Mouse (Mus musculus): ENCODE measurements around the gene Ncoa5.
A peak's percentile ranks its signal among the peaks of the same experiment; 100 is the strongest.

Gene Ncoa5

DNA sequence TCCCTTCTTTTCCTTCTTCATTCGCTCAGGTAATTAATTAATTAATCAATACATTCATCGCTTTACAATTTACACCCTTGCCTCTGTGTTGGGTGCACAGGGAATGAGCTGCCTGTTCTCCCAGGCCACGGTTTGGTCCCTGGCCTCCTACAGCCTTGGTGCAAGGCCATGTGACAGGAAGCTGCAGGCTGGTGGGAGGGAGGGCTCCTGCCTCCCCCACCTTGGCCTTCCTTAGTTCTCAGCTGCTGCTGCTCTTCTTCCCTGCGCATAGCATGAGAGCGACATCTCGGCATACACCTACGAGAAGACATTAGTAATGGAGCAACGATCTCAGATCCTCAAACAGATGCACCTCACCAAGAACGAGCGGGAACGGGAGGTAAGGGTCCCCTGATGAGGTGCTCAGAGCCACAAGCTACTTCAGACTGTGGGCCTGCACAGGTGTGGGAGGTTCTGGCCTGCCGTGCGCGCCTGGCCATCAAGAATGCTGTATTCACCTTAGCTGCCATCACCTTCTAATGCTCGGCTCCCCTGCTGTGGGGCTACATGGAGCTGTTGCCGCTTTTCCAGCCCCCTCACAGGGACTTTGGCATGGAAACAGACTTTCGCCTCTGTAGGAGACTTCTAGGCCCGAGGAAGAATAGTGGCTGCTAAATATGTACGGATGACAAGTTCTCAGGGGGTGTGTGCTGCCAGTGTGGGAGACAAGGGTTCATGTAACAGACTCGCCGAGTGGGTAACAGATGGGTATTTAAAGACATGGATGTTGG lies 39.8 kb downstream of the Ncoa5 start:
- DNase-seq (ENCODE audit: low spot score in 2 of 2): no peak

DNA sequence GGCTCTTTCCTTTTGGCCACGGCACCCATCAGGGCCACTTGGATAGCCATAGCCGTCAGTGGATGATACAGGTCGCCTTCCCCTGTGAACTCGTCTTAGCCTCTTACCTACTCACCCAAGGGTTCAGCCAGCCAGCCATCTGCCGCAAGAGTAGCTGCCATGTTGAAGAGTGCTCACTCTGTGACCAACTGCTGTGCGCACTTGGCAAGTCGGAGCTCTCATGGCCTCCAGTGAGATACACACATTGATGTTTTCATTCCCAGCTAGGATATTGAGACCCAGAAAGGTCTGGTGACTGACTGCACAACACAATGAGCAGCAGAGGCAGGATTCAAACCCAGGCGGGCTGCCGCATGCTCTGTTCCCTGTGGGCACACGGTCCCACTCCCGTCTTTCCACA lies 40.5 kb downstream of the Ncoa5 start:
- DNase-seq (ENCODE audit: low spot score in 2 of 2): no peak

DNA sequence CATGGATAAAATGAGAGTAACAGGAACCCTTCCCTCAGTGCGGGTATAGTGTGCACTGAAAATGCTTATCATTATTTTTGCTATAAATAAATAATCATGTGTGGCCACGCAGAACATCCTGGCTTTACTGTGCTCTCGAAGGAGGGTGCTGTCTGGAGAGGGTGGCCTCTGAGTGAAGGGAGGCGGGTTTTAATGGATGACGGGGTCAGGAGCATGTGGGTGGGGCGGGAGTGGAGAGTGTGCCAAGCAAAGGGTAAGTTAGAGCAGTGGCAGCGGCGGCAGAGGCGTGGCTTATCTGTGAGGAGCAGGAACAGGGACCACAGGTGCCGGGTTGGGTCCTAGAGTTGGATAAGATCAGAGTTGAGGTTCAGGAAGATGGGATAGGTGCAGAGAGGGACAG lies 42.9 kb downstream of the Ncoa5 start:
- no peak for DNase-seq (ENCODE audit: low spot score in 2 of 2)

- no peak for DNase-seq (ENCODE audit: low spot score in 2 of 2)
Observed at GRCm38 (mm10) chr2:164991111-164991510, 43.6 kb downstream of the Ncoa5 start.

- no peak for DNase-seq (ENCODE audit: low spot score in 2 of 2)
Observed at GRCm38 (mm10) chr2:164988777-164989176, 45.9 kb downstream of the Ncoa5 start.

DNA sequence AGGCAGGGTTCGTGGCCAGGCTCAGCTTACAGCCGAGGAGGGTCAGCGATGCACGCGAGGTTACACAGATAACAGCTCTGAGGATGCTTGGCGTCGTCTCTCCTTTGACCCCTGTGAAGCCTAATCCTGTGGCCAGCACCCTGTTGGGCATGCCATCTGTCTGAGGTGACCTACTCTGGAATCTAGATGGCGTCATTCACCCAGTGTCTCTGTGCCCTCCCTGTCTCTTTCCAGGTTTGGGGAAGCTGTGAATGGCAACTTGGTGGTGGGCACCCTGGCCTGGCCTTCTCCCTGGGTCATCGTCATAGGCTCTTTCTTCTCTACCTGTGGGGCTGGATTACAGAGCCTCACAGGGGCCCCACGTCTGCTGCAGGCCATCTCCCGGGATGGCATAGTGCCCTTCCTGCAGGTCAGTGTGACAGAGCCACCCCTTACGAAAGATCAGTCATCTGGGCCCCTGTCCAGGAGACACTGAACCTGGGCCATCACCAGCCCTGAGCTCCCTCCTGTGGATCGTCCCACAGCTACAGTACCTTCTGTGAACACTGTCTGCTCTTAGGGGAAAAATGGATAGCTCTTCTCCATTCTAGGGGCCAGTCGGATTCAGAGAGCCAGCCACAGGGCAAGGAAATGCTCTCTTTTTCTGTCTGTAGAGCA lies 48.2 kb downstream of the Ncoa5 start:
- no peak for DNase-seq (ENCODE audit: low spot score in 2 of 2)

DNA sequence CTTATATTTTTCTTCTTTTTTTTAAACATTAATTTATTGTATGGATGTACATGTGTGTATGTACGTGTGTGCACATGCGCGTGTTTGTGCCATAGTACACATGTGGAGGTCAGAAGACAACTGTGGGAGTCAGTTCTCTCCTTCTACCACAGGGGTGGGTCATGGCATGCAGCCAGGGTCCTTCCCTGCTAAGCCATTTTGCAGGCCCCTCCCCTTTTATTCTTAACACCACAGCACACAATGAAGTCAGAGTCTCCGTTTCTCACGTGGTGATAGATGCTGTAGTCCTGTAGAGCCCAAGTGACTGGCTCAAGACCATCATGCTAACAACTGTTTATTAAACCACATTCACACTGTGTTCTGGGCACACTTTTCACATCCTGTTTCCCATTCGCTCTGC lies 48.7 kb downstream of the Ncoa5 start:
- no peak for DNase-seq (ENCODE audit: low spot score in 2 of 2)

DNA sequence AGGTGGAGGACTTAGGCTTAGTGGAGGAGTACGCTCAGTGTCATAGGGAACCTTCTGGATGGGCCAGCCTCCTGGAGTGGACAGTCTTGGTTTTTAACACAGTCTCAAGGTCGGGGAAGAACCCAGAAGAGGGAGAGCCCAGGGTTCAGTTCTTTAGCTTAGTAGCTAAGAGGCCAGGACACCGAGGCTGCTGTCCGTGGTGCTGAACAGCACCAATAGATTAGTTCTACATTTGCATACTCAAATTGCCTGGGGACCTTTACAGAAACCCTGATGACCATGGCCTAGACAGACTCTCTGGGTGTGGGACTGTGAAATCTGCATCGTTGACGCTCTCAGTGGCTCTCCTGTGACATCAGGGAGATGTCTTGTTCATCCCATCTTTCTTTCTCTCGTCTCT lies 54.9 kb downstream of the Ncoa5 start:
- DNase-seq (ENCODE audit: low spot score in 2 of 2): no peak

- no peak for DNase-seq (ENCODE audit: low spot score in 2 of 2)
Observed at GRCm38 (mm10) chr2:164975611-164976010, 59.1 kb downstream of the Ncoa5 start.

- no peak for DNase-seq (ENCODE audit: low spot score in 2 of 2)
Observed at GRCm38 (mm10) chr2:164972646-164973045, 62.0 kb downstream of the Ncoa5 start.

- peak in 1 of 2 experiments; percentile 63 for DNase-seq (ENCODE audit: low spot score in 2 of 2)
Observed at GRCm38 (mm10) chr2:164970631-164971196, 64.0 kb downstream of the Ncoa5 start.

- no peak for DNase-seq (ENCODE audit: low spot score in 2 of 2)
Observed at GRCm38 (mm10) chr2:164969348-164969781, 65.3 kb downstream of the Ncoa5 start.

DNA sequence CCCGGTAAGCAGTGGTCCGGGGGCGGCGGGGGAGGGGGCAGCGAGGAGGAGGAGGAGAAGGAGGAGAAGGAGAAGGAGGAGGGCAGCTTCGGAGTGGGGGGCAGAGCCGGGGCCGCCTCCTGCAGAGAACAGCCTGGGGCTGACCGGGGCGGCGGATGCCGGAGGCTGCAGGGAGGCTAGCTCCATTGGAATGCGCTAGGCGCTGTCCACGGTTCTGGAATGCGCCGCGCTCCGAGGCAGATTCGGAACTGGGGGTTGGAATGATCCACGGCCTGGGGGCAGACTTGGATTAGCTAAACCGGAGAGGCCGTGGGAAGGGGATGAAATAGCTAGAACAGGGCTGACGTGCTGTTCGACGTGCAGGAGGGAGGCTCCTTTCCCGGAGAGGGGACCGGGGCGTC lies 66.2 kb downstream of the Ncoa5 start:
- DNase-seq (ENCODE audit: low spot score in 2 of 2): peak in 1 of 2 experiments; percentile 55

DNA sequence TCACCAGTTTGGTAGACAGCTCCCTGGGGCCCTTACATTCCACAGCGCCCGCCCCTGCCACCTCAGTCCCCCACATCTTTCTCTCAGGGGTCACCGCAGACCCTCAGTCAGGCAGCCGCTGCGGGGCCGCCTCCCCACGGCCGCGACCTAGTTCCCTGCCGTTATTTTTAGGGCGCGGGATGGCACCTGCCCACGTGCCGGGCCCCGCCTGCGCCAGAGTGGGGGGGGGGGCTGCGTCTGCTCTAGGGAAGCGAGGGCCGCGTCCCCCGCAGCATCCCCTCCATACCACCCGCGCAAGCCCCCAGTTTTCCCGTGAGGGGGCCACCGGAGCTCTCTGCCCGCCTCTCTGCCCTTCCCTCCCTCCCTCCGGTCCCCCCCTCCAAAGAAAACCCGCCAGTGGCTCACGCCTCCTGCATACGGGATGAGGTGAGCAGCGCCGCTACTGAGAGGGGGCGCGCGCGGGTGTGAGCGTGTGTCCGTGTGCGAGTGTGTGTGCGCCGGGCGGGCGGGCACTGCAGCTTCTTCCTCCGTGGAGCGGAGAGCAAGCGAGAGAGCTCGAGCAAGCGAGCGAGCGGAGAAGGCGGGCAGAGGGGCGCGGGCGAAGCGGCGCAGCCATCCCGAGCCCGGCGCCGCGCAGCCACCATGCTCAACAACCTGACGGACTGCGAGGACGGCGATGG lies 66.8 kb downstream of the Ncoa5 start:
- DNase-seq (ENCODE audit: low spot score in 2 of 2): peak in 1 of 2 experiments; percentile 56

DNA sequence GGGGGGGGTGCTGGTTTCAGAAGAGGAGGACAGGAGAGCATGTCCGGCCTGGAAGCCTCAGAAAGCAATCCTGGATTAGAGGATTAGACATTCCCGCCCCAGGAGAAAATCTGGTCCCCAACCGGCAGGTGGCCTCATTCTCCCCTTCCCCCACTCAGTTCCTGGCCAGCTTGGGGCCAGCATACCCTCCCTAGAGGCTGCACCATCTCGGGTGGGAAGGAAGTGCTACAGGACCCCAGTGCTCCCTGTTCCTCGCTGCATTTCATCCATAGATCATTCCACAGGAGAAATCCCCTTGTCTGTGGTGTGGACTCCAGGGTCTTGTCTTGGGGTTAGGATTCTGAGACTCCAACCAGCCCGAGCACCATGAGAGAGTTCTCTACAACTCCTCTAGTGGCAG lies 67.5 kb downstream of the Ncoa5 start:
- no peak for DNase-seq (ENCODE audit: low spot score in 2 of 2)

DNA sequence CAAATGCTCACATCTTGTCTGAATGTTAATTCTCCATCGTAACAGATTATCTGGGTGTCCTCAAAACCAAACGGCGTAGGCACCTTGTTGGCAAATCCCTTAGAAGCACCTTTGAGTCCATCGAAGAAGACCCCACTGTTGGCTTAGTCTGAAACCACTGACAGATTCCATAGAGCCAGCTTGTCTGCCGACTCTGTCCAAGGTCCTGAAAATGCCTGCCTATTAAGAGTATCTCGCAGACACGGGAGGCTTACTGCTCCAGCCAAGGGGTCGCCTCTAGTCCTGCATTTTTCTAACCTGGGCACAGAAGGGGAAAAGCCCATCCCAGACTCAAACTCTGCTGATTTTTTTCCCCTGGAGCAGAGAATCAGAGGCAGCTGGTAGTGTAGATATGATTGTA lies 68.3 kb downstream of the Ncoa5 start:
- DNase-seq (ENCODE audit: low spot score in 2 of 2): no peak

DNA sequence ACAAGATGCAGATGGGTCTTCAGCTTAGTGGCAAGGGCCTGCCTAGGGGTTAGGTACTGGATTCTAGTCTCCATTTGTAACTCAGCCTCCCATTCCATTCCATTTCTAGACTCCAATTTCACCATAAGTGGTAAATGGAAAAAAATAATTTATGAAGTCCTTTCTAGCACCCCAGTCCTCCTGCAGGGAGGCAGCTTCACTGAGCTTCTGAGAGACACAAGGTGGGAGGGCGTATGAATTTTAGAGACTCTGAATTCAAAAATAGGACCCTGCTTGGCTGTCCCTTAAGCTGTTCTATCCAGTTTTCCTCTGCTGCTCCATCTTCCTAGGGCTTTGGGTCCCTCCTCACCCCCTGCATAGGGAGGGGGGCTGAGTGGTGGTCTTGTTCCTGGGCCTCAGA lies 69.7 kb downstream of the Ncoa5 start:
- no peak for DNase-seq (ENCODE audit: low spot score in 2 of 2)

DNA sequence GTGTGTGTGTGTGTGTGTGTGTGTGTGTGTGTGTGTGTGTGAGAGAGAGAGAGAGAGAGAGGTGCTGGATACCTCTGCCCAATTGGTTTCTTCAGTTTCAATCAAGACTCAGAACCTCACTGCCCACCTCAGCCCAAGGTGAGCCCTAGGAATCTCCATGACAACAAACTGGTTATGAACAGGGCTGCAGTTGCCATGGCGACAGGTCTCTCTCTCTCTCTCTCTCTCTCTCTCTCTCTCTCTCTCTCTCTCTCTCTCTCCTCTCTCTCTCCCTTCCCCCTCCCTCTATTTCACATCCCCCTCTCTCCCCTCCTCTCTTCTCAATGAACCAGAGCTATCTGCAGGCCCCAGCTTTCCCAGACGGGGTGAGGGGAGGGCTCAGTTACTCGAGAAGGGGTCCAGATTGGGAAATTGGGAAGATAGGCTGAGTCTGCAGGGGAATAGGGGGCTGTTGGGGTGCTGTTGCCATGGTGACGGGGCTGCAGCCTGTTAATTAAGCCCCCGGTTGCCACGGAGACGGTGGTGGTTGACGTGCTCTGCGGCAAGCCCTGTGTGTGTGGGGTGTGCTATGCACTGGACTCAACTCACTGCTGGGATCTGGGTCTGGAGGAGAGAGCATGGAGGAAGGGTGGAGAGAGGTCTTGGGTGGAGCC lies 70.3 kb downstream of the Ncoa5 start:
- peak in 1 of 2 experiments; percentile 39 for DNase-seq (ENCODE audit: low spot score in 2 of 2)

DNA sequence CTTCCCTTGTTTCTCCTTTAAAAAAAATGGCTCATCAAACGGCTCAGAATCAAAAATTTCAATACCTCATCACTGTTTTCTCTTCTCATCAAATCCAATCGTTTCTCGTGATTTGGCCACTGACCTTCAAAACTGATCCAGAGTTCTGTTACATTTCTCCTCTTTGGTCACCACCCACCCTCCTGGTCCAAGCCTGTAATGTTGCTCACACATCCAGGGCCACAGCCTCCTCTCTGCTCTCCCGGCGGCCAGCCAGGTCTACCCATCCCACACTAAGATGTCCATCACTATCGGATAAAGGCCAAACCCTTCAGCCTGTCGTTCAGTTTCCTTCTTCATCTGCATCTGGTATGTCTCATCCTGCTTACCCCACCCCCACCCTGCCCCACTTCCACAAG lies 72.5 kb downstream of the Ncoa5 start:
- no peak for DNase-seq (ENCODE audit: low spot score in 2 of 2)

GRCm38 (mm10) chr2:164961506-164962182 lies 73.0 kb downstream of the Ncoa5 start:
- peak; percentile 56 to 77 for DNase-seq (ENCODE audit: low spot score in 2 of 2)

DNA sequence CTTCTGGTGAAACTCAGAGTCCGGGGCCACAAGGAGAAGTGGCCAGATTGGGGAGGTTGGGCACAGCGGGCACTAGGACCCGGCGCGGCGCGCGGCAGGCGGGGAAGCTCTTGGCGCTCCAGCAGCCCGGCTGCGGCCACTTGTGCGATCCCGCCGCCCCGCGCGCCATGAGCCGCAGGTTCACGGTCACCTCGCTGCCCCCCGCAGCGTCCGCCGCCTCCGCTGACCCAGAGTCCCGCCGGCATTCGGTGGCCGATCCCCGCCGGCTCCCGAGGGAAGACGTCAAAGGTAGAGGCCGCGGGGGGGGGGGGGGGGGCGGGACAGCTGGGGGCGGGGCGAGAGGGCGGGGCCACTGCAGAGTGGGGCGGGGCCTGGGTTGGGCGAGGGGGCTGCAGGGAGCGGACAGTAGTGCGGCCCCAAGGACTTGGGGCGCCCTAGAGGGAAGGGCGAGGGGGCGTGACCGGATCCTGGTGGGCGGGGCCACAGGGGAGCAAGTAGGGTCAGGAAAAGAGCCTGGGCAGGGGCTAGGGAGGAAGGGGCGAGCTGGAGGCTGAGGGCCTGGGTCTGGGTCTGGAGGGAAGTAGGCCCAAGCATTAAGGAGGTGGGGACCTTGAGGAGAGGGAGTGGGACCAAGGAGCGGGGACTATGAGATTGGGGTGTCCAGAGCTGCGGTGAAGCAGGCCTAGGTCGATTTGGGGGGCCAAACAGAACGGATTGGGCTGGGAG lies 73.8 kb downstream of the Ncoa5 start, which contains the start of gene Slc12a5:
Slc12a5 (plus strand) TSS at position 87 of the 726 bp plus-strand sequence.
- DNase-seq (ENCODE audit: low spot score in 2 of 2): peak; percentile 56 to 66
